Mouse (Mus musculus): ENCODE measurements around the gene B3galnt1.

B3galnt1 gene

DNA sequence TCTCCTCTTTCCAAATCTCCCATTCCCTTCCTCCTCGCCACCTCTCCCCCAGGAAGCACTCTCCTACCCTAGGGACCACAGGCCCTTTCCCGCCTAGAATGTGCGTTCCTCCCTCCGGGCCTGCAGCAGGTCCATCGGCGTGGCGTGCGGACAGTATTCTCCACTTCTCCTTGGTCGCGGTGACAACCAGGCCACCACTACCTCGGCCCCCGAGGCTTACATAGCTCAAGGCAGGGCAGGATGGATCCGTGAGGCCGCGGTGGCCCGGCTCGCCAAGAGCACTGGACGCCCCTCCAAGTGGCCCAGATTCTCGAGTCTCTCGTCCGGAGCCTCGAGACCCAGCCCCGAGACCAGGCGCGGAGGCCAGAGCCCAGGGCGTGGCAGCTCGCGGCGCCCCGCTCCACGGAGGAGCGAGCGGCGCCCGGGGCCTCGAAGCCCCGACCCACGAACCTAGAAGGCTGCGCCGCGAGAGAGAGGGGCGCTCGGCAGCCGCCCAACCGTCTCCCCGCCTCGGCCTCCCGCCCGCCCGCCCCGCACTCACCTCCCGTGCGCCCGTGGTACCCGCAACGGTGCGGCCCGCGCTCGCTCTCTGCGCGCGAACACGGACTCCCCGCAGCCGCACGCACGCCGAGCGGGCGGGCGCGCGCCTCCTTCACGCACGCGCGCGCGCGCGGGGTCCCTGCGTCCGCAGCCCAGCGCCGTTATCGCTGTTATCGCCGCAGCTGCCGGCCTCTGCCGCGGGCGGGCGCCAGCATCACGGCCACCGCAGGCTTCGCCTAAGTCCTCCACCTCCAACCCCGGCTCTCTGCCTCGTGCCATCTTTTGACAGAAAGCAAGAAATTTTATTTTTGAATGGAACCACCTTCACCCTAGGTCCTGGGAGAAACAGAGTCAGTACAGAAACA is at the start of gene B3galnt1:
Gene B3galnt1 (minus strand): TSS at position 700 of the 905 bp plus-strand sequence.
- peak; percentile 9 for DNase-seq (ENCODE audit: extremely low read depth, insufficient read length, low spot score)

DNA sequence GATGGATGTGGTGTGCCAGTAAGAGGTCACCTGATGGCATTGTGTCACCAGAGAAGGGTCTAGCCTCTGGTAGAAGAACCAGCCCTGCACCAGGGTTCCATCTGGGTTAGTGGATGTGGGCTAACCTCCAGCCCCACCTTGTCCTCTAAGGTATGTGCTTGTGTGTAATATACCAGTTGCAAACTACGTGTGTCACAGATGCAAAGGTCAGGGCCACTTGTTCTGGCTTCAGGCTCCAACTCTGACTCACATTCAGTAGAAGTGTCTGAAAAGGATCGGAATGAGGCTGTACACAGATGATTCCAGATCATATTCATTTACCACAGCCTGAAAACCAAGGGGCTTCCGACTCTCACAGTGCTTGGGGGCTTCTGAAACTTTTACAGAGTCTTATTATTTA is 35.8 kb upstream of the B3galnt1 start:
- no peak for DNase-seq (ENCODE audit: extremely low read depth, insufficient read length, low spot score)

DNA sequence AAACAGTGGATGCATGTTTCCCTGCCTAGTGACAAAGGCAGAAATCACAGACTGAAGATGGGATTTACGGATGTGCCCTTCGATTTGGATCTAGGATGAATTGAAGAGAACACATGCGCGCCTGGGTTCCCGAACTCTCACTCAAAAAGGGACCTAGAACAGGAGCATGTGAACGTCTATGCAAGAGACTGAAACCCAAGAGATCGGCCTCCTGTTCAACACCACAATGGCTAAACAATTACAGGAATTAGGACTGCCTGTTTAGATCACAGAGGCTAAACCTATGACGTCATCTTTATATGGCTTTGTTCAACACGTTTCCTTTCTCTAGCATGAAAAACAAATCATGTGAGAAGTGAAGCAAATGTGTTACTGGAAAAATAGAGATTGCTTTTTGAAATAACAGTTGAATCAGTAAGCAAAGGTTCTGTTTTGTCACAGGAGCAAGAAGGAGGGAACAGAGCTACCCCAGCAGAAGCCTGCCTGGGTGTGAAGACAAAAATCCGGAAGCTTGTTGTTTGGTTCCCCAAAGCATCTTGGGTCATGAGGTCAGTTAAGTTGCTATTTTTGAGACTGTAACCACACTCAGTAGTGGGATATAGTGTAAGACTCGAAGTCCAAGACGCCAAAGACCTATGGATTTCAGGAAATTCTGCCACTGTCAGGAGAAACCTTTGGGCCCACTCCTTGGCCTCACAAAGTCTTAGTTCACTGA is 35.1 kb upstream of the B3galnt1 start:
- DNase-seq (ENCODE audit: extremely low read depth, insufficient read length, low spot score), result no peak

DNA sequence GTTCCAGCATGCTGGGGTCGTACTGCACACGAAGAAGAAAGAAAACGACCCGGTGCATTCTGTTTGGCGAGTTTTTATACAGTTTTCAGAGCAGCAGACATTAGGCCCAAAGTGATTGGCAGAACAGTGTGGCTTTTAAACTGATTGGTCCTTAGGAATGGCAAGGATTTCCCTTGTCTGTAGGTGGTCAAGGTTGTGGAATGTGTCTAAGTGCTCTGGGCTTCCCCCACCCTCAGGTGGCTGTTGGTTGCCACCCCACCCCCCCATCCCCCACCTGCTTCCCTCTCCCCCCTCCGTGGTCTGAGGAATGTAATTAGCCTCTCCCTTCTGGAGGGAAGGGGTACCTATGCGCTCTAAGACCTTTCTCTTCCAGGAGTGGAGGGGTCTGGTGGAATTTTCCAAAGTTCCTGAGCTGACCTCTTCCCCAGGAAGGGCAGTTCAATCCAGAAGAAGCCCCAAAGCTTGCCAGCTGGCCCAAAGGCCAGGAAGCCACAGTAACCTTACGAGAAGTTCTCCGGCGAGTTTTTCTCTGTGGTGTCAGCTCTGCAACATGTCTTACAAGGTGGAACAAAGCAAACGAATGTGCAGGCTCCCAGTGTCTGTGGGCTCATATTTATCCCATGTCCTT is 28.3 kb upstream of the B3galnt1 start:
- DNase-seq (ENCODE audit: extremely low read depth, insufficient read length, low spot score), result no peak

DNA sequence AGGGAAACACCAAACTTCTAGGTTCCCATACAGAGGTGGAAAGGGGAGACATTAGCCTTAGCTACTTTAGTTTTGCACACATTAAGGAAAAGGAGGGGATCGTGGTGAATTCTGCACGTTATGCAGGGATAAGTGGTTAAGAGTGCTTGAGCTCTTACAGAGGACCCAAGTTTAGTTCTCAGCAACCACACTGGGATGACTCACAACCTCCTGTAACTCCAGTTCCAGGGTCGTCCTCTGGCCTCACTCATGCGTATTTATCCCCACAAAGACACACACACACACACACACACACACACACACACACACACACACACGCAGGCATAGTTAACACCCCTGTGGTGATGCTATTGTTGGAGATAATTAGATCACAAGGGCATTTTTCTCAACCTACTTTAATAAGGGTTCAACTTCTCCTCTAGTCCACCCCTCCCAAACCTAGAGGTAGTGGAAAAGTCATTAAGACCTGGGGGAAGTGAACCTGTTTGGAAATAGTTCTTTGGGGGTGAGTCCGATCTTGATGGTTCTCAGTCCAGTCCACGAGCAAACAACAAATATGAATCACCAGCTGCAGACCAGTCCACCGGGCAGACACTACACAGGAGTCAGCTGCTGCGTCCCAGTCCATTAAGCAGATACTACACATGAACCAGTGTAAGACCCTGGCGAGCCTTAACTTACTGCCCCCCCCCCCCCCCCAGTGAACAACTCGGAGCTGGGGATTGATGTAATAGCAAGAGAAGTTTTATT is 27.6 kb upstream of the B3galnt1 start:
- no peak for DNase-seq (ENCODE audit: extremely low read depth, insufficient read length, low spot score)

DNA sequence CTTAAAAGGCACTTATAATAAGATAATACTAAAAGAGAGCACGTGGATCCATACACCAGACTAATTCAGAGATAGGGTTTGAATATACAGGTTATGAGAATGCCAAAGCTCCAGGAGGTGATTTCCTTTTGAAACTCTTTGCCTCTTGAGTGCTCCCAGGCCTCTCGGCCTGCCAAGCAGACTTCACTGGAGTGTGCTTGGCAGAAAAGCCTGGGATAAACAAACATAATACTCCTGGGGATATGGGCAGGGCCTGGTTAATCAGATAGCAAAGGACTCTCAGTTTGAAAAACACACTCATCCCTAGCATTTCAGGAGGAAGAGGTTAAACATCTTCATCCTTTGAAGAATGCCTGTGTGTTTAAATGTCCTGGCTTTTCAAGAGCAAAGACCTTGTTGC is 25.4 kb upstream of the B3galnt1 start:
- no peak for DNase-seq (ENCODE audit: extremely low read depth, insufficient read length, low spot score)

DNA sequence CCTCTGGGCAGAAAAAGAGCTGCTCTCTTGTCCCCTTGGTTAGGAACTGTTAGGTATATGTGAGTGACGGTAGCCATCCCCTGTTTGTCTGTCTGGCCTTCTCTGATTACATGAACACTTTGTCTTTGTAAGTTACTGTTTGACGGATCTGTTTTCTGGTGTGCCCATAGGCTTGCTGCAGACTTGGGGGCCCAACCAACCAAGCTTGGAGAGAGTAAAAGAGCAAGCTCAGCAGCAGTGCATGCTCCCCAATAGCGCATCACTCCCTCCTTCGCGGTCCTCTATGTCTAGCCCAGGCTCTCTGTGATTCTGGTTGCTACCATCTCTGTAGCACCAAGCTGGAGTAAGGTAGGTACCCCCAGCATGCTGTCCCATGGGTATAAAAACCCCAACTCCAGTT is 9.1 kb upstream of the B3galnt1 start:
- no peak for DNase-seq (ENCODE audit: extremely low read depth, insufficient read length, low spot score)

DNA sequence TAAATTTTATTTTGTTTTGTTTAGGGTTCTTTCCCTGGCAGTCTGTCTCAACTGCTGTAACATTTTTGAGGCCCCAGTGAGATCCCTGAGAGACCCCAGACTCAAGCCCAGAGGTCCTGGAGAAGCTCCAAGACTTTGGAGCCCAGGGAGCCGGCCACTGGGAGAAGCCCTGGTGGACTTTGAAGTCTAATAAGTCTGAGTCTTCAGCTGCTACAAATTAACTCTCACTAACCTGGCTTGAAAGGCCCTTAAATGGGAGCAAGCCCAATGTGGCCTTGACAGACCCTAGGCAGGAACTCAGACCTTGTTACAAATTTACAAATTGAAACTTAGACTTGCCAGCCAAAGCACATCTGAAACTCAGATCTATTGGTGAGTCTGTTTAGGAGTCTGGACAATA is 8.7 kb upstream of the B3galnt1 start:
- DNase-seq (ENCODE audit: extremely low read depth, insufficient read length, low spot score), result no peak

DNA sequence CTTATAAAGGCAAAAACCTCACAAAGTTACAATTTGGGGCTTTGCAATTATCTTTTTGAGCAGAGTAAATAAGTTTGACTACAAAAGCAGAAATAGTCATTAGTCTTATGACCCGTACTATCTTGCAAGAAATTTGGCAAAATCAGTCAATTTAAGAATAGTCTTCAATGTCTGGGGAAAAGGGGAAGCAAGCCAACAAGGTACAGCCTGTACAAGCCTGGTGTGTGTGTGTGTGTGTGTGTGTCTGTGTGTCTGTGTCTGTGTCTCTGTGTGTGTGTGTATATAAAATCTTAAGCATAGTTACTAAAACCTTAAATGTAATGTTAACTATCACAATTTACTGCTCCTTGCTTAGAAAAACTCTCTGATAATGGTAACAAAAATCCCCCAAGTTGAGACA is 8.2 kb upstream of the B3galnt1 start:
- DNase-seq (ENCODE audit: extremely low read depth, insufficient read length, low spot score), result no peak

DNA sequence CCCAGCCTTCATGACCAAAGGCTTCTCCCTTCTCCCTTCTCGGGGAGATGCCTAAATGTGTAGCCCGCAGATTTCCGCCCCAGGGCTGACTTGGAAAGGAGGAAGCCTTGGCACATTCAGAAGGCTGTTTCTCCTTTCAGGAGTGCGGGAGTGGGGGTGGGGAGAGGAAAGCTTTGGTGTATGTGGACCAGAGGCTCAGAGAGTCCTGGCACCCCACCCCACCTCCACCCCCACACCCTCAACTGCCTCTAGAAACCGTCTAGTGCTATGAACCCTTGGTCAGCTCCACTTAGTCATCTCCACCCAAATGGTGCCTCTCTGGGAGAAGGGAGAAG is 373 bp upstream of the B3galnt1 start:
- DNase-seq (ENCODE audit: extremely low read depth, insufficient read length, low spot score), result no peak

DNA sequence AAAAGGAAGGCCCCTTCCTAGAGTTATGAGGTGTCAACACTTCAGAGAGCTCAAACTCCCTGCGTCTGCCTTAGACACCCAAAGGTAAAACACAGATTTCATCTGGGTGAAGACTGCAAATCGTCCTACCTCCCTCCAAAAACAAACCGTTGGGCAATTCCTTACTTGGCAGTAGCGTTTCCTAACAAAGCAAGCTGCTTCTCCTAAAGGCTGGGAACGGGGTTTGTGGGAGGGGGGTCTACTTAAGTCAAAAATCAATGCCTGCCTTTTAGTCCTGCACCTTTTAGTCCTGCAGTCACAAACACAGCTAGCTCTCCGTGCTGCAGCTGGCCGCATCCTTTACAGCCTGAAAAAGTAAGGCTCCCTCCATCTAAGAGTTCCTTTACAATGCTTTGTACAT is 944 bp downstream of the B3galnt1 start:
- no peak for DNase-seq (ENCODE audit: extremely low read depth, insufficient read length, low spot score)

DNA sequence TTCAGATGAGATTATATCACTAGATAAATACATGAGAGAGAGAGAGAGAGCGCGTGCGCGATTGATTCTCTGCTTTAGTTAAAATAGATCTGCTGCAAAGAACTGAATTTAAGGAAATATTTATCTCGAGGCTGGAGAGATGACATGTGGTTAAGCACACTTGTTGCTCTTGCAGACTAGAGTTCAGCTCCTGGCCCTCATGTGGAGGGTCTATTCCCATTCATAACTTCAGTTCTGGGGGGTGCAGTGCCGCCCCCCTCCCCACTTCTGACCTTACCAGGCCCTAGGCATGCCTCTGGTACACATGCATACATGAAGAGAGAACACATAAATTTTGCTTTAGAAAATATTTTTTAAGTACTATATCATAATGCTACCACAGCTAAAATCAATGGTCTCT is 1.5 kb downstream of the B3galnt1 start:
- no peak for DNase-seq (ENCODE audit: extremely low read depth, insufficient read length, low spot score)

DNA sequence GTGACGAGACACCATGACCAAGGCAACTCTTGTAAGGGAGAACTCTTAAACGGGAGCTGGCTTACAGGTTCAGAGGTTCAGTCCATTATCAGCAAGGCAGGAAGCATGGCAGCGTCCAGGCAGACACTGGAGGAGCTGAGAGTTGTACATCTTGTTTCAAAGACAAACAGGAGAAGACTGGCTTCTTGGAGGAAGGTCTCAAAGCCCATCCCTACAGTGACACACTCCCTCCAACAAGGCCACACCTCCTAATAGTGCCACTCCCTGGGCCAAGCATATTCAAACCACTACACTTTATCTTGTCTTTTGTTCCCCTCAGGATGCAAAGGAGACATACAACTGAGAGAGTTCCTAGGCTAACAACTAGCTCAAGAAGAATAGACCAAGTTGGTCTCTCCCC is 2.6 kb downstream of the B3galnt1 start:
- no peak for DNase-seq (ENCODE audit: extremely low read depth, insufficient read length, low spot score)

DNA sequence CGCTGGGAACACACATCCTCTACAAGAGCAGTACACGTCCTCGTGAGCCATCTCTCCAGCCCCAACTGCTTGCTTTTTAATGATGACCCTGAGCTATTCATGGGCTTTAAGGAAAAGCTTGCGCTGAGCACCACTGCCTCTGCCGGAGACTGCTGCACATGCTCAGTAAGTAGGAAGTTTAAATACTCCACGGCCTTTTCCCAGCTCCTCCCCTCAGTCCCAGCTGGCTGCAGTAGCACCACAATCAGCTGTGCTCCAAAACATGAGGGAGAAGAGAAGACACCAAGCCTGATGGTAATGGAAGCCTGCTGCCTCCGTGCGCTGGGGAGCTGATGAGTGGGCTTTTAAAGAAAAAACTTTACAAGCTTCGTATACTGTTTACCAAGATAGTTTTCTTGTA is 4.7 kb downstream of the B3galnt1 start:
- DNase-seq (ENCODE audit: extremely low read depth, insufficient read length, low spot score), result no peak

DNA sequence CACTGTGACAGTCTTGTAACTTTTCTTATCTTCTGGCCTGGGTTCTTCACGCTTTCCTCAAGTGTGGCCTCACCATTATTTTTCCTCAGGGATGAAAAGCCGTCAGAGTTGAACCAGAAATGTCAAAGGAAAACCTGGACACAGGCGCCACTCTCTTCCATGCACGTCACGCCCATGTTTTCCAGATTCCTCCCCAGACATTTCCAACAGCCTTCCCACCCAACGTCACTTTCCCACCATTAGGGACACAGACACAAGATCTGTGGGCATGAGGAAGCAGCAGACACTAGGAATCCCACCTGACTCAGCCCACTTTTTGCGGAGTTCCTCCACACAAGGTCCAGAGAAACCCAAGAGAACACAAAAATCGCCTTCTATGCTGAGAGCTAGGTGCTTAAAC is 5.3 kb downstream of the B3galnt1 start:
- DNase-seq (ENCODE audit: extremely low read depth, insufficient read length, low spot score), result no peak

DNA sequence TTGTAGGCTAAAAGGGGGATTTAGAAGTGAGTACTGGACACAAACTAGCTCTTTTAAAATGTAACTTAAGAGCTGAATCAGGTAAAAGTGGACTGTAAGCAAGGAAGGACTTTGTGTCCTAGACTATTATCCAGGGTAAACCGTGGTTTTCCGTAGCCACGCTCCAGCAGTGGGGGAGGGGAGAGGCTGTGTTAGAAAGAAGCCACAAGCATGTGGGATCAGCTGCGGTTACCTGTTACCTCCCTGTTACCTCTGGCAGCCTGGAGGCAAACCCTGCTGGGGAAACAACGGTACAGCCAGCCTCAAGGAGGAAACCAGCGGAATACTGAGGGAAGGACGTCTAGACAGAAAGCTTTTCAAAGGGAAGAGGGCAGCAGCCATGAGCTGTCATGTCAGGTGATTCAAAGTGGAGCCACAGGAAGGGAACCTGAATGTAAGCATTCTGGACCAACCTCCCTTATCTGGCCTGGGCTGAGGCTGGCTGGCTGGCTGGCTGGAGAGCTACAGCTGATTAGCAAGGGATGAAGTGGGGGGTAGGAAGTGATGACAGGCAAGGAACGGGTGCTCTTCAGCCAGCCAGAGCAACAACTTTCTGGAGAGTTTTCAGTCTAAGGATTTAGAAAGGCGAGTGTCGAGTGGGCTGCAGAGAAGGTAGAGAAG is 10.5 kb downstream of the B3galnt1 start:
- no peak for DNase-seq (ENCODE audit: extremely low read depth, insufficient read length, low spot score)

DNA sequence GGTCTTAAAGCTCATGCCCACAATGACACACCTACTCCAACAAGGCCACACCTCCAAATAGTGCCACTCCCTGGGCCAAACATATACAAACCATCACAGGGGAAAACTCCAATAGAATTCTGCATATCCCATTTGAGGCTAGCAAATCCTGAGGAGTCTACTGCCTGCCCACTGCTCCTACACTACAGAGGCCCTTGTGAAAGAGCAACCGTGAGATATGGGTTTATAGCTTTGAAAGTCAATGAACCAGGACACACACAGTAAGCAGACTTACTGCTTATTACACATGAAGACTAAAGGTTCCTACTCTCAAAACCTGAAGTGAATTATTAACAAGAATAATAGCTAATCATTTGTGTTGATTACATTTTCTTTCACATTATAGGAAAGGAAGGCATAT is 15.0 kb downstream of the B3galnt1 start:
- no peak for DNase-seq (ENCODE audit: extremely low read depth, insufficient read length, low spot score)

DNA sequence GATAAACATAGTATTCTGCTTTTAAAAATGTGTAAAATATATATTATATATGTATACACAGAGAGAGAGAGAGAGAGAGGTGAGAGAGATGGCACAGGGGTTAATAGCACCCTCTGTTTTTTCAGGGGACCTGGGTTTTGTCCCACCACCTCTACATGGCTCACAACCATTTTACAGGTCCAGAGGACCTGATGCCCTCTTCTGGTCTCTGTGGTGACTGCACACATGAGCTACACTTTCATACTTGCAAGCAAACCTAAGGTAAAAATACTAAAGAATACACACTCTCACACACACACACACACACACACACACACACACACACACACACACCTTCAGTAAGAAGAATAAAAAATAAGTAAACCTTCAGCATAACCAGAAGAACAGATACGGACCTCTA is 20.0 kb downstream of the B3galnt1 start:
- no peak for DNase-seq (ENCODE audit: extremely low read depth, insufficient read length, low spot score)

DNA sequence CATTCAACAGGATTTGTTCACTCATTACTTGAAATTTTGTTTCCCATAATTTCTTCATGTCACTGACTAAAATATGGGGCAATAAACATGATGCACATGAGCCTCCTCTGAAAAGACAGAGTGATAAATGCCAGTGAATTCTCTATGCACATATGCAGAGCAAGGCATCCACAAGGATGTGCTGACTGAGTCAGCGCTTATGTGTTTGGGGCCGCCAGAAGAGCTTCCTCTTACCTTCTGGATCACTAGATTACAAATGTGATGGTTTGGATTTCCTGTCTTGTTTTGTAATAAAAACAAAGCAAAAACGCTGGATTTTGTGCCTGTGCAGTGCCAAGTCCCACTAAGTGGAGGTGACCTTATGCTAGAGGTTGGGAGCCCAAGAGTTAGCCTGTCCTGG is 22.0 kb downstream of the B3galnt1 start:
- DNase-seq (ENCODE audit: extremely low read depth, insufficient read length, low spot score), result no peak

DNA sequence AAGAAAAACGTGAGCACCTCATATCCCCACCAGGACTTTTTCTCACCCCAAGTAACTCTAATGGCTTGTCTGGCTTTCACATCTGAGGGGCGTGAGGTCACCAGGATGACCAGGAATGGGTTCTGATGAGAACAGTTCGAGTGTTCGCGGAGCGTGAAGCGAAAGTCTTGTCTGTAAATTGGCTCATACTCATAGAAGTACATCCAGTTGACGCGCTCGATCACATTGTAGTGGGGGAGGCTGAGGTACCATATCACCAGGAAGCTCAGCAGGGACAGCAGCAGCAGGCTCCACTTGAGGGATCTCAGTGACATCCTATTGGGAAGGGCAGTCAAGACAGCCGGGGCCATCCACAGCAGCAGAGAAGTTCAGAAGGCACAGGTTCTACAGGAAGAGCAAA is 23.2 kb downstream of the B3galnt1 start:
- no peak for DNase-seq (ENCODE audit: extremely low read depth, insufficient read length, low spot score)

DNA sequence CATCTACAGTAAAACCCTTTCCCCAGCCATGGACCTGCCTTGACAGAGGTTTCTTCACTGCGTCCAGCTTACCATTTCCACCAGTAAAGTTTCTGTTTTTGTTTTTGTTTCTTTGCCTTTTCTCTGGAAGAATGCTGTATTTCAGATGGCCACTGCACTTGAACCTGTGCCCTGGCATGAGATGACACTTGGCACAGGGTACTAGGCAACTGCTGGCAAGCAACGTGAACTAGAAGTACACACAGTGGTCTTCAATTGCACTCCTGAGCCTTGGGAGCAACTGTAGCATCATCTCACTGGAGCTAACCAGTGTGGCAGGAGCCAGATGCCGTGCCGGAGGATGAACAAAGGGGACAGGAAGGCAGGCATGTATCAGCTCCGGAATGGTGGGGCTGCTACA is 26.2 kb downstream of the B3galnt1 start:
- no peak for DNase-seq (ENCODE audit: extremely low read depth, insufficient read length, low spot score)

Measured in 3134 (cell line).